Mouse (Mus musculus): ENCODE measurements at regions not wholly inside any gene's neighbourhood (a gene's known extent, or its start where the extent isn't known, plus 50 kb on each side); places are given as distances from the start of the nearest gene placed in this dataset.

GRCm38 (mm10) chr5:67155582-67155981 lies 56.5 kb upstream of the Phox2b start:
- no peak for DNase-seq (ENCODE audit: low read depth)
- TF ChIP-seq POLR2A (IDR thresholded peaks at IDR 0.05; ENCODE audit: borderline replicate concordance, extremely low read depth, insufficient read depth, insufficient read length, poor library complexity, severe bottlenecking) (no peak), CTCF (IDR thresholded peaks at IDR 0.05; ENCODE audit: borderline replicate concordance, extremely low read depth, insufficient read depth, insufficient read length) (no peak)

DNA sequence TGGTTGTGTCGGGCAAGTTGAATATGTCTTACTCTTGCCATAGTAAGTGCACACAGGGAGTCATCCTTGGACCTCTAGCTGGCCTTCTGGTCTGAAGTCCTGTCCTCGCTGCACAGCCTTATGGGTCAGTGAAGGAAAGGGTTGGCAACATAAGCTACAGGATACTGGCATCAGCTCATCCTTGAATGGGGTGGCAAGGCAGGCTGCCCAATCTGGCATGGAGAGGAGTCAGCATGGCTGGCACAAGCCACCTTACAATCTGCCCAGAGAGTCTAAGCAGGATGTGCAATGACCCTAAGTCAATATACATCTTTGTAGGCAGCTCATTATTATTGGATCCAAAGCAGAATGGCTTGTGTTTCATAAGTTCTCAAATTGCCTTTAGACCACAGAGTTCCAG lies 57.8 kb upstream of the Phox2b start:
- DNase-seq (ENCODE audit: low read depth): no peak
- TF ChIP-seq POLR2A (IDR thresholded peaks at IDR 0.05; ENCODE audit: borderline replicate concordance, extremely low read depth, insufficient read depth, insufficient read length, poor library complexity, severe bottlenecking) (no peak), CTCF (IDR thresholded peaks at IDR 0.05; ENCODE audit: borderline replicate concordance, extremely low read depth, insufficient read depth, insufficient read length) (no peak)

DNA sequence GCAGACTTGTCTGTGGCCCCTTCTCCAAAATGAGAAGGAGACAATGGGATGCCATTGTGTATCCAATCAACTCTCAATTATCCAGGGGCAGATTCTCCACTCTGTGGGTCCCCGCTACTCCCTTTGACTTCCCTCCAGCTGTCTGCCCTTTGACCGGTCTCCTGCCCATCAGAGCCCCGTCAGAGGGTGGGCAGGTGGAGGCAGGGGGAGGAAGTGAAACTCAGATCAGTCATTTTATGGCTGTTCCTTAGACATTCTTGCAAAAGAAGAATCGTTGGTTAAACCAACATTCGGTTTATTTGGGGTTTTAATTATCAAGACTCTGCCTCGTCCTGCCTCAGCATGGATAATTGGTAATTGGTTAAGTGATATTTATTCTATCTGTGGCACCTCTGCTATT lies 77.7 kb upstream of the Phox2b start:
- no peak for TF ChIP-seq CTCF (IDR thresholded peaks at IDR 0.05; ENCODE audit: borderline replicate concordance, extremely low read depth, insufficient read depth, insufficient read length)
- TF ChIP-seq POLR2A (IDR thresholded peaks at IDR 0.05; ENCODE audit: borderline replicate concordance, extremely low read depth, insufficient read depth, insufficient read length, poor library complexity, severe bottlenecking): no peak
- no peak for DNase-seq (ENCODE audit: low read depth)

GRCm38 (mm10) chr5:67179221-67179620 lies 80.1 kb upstream of the Phox2b start:
- no peak for TF ChIP-seq POLR2A (IDR thresholded peaks at IDR 0.05; ENCODE audit: borderline replicate concordance, extremely low read depth, insufficient read depth, insufficient read length, poor library complexity, severe bottlenecking)
- no peak for TF ChIP-seq CTCF (IDR thresholded peaks at IDR 0.05; ENCODE audit: borderline replicate concordance, extremely low read depth, insufficient read depth, insufficient read length)
- peak; percentile 31 for DNase-seq (ENCODE audit: low read depth)

- TF ChIP-seq CTCF (IDR thresholded peaks at IDR 0.05; ENCODE audit: borderline replicate concordance, extremely low read depth, insufficient read depth, insufficient read length) (no peak), POLR2A (IDR thresholded peaks at IDR 0.05; ENCODE audit: borderline replicate concordance, extremely low read depth, insufficient read depth, insufficient read length, poor library complexity, severe bottlenecking) (no peak)
- DNase-seq (ENCODE audit: low read depth): peak; percentile 67
Measured at GRCm38 (mm10) chr5:67189376-67189901, 70.9 kb upstream of the Tmem33 start.

DNA sequence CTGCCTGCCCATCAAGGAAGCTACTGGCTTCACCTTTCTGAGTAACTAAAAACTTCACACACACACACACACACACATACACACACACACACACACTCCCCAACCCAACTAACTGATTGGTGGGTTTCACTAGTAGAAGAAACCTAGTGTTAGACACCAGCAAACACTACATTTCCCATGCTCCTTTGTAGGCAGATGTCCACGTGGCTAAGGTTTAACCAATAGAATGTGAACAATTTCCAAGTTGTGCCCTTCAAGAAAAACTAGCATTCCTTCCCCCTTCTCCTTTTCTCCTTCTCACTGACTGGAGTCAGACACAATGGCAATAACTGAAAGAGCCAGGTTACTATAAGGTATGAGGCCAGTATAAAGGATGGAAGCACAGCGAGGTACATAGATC lies 66.3 kb upstream of the Tmem33 start:
- TF ChIP-seq POLR2A (IDR thresholded peaks at IDR 0.05; ENCODE audit: borderline replicate concordance, extremely low read depth, insufficient read depth, insufficient read length, poor library complexity, severe bottlenecking) (no peak), CTCF (IDR thresholded peaks at IDR 0.05; ENCODE audit: borderline replicate concordance, extremely low read depth, insufficient read depth, insufficient read length) (no peak)
- no peak for DNase-seq (ENCODE audit: low read depth)

- DNase-seq (ENCODE audit: low read depth): peak; percentile 43
- TF ChIP-seq CTCF (IDR thresholded peaks at IDR 0.05; ENCODE audit: borderline replicate concordance, extremely low read depth, insufficient read depth, insufficient read length) (no peak), POLR2A (IDR thresholded peaks at IDR 0.05; ENCODE audit: borderline replicate concordance, extremely low read depth, insufficient read depth, insufficient read length, poor library complexity, severe bottlenecking) (no peak)
Measured at GRCm38 (mm10) chr5:67205083-67205738, 55.2 kb upstream of the Tmem33 start.
